Mouse (Mus musculus) left cerebral cortex, postnatal 14 days (tissue): ENCODE data around the gene Ube2e1. TPM values are rescaled to one million over a fixed set of nuclear protein-coding genes. Genes with fewer than 3 reads are reported as not detected.

ENCODE experiments used
- DNase-seq, 2 experiments: peaks; one replicate each; pipeline ENCODE4 v3.0.0; 2021 to 2022; ENCODE audit warnings: low spot score in 2 of 2, mixed read lengths in 1 of 2
- intact Hi-C: fragments of 180-260 bp; cut with DNase I; formaldehyde crosslinking; loops from one replicate; pipeline ENCODE4 v1.15.1; 2025
- long read RNA-seq, 2 experiments: library from polyadenylated mRNA; stranded (forward); transcript quantifications; one replicate each; pipeline ENCODE4 v2.0.0; 2021
- total RNA-seq, 2 experiments: library from RNA; stranded (reverse); gene quantifications; 2 replicates each; pipeline ENCODE4 v1.2.3; 2021

Gene Ube2e1
- 100 to 1,000 TPM; 119 to 127 TPM for total RNA-seq
- long read RNA-seq, experiment 1, transcript Ube2e1-201 (6 exons, 1,408 nt) = major isoform, 10 of 25 reads
- long read RNA-seq, experiment 1, partial matches to known transcripts = 5 of 25 reads
- long read RNA-seq, experiment 1, other reads (novel, unspliced or antisense) = 6 of 25 reads
- long read RNA-seq, experiment 2, transcript Ube2e1-201 (6 exons, 1,408 nt) = major isoform, 16 of 38 reads
- long read RNA-seq, experiment 2, partial matches to known transcripts = 15 of 38 reads
- long read RNA-seq, experiment 2, other reads (novel, unspliced or antisense) = 5 of 38 reads

GRCm38 (mm10) chr14:18331693-18332131, at the start of gene Ube2e1:
TSS of gene Ube2e1 (minus strand) at chr14:18331859.
- peak; percentile 49 to 70 for DNase-seq
- intact Hi-C loops = loop anchor here (2.0 kb wide), 1 partner anchor 61 kb away; the partner anchor contains the start of genes Nkiras1 and Rpl15

- intact Hi-C loops = loop anchor here (10.0 kb wide), 1 partner anchor 635 kb away; no protein-coding TSS in a partner anchor
- no peak for DNase-seq
These were observed 48.2 kb upstream of the Ube2e1 start for GRCm38 (mm10) chr14:18379841-18380240.

- peak; percentile 58 to 62 for DNase-seq
- intact Hi-C loops = loop anchor here (10.0 kb wide), 1 partner anchor 637 kb away; no protein-coding TSS in a partner anchor
These were observed 46.4 kb upstream of the Ube2e1 start for GRCm38 (mm10) chr14:18377944-18378575.

GRCm38 (mm10) chr14:18376206-18376605, 44.5 kb upstream of the Ube2e1 start:
- DNase-seq = no peak
- intact Hi-C loops = loop anchor here (10.0 kb wide), 1 partner anchor 639 kb away; no protein-coding TSS in a partner anchor

- intact Hi-C loops = loop anchor here (10.0 kb wide), 1 partner anchor 641 kb away; no protein-coding TSS in a partner anchor
- no peak for DNase-seq
These were observed 42.2 kb upstream of the Ube2e1 start for GRCm38 (mm10) chr14:18373758-18374405.

- intact Hi-C loops = loop anchor here (10.0 kb wide), 1 partner anchor 642 kb away; no protein-coding TSS in a partner anchor
- DNase-seq = peak; percentile 32 to 70
These were observed 41.3 kb upstream of the Ube2e1 start for GRCm38 (mm10) chr14:18372761-18373610.

- intact Hi-C loops = no loop called here
- DNase-seq = no peak
These were observed 37.4 kb upstream of the Ube2e1 start for GRCm38 (mm10) chr14:18369031-18369430.

- intact Hi-C loops = no loop called here
- no peak for DNase-seq
These were observed 35.4 kb upstream of the Ube2e1 start for GRCm38 (mm10) chr14:18367025-18367424.

- intact Hi-C loops = no loop called here
- DNase-seq = no peak
These were observed 32.7 kb upstream of the Ube2e1 start for GRCm38 (mm10) chr14:18364321-18364720.

GRCm38 (mm10) chr14:18356442-18356841, 24.8 kb upstream of the Ube2e1 start:
- intact Hi-C loops = no loop called here
- DNase-seq = no peak

- no peak for DNase-seq
- intact Hi-C loops = no loop called here
These were observed 24.0 kb upstream of the Ube2e1 start for GRCm38 (mm10) chr14:18355514-18356190.

- intact Hi-C loops = no loop called here
- no peak for DNase-seq
These were observed 21.9 kb upstream of the Ube2e1 start for GRCm38 (mm10) chr14:18353525-18353924.

- intact Hi-C loops = no loop called here
- DNase-seq = no peak
These were observed 21.3 kb upstream of the Ube2e1 start for GRCm38 (mm10) chr14:18352934-18353333.

GRCm38 (mm10) chr14:18350680-18351079, 19.0 kb upstream of the Ube2e1 start:
- DNase-seq = no peak
- intact Hi-C loops = no loop called here

GRCm38 (mm10) chr14:18349871-18350270, 18.2 kb upstream of the Ube2e1 start:
- intact Hi-C loops = no loop called here
- no peak for DNase-seq

- intact Hi-C loops = no loop called here
- no peak for DNase-seq
These were observed 11.9 kb upstream of the Ube2e1 start for GRCm38 (mm10) chr14:18343589-18343988.

- intact Hi-C loops = no loop called here
- DNase-seq = no peak
These were observed 11.1 kb upstream of the Ube2e1 start for GRCm38 (mm10) chr14:18342749-18343148.

- intact Hi-C loops = no loop called here
- DNase-seq = no peak
These were observed 9.4 kb upstream of the Ube2e1 start for GRCm38 (mm10) chr14:18341088-18341487.

GRCm38 (mm10) chr14:18336106-18336505, 4.4 kb upstream of the Ube2e1 start:
- DNase-seq = no peak
- intact Hi-C loops = no loop called here
